Mouse (Mus musculus) limb, embryonic 10.5 days (tissue): Measurements from ENCODE around the gene Tmed2. TPM values are rescaled to one million over a fixed set of nuclear protein-coding genes. Genes with fewer than 3 reads are reported as not detected.

ENCODE experiments used
- DNase-seq: peaks from one replicate; pipeline ENCODE4 v3.0.0-alpha.2; 2017; ENCODE audit warnings: low spot score
- H3K27ac ChIP-seq: fragments of 300-500 bp; sonication (generic); 2 replicates; pipeline ENCODE4 v1.5.1; 2016; ENCODE audit warnings: mild to moderate bottlenecking
- H3K27me3 ChIP-seq: fragments of 300-500 bp; sonication (generic); 2 replicates; pipeline ENCODE4 v1.6.1; 2016; ENCODE audit warnings: low read depth, mild to moderate bottlenecking; ENCODE audit not compliant: poor library complexity, severe bottlenecking
- H3K36me3 ChIP-seq: fragments of 300-500 bp; sonication (generic); 2 replicates; pipeline ENCODE4 v1.6.1; 2016; ENCODE audit warnings: mild to moderate bottlenecking, moderate library complexity
- H3K4me1 ChIP-seq: fragments of 300-500 bp; sonication (generic); 2 replicates; pipeline ENCODE4 v1.6.1; 2016
- H3K4me3 ChIP-seq: fragments of 300-500 bp; sonication (generic); 2 replicates; pipeline ENCODE4 v1.5.1; 2016; ENCODE audit warnings: mild to moderate bottlenecking, moderate library complexity
- H3K9me3 ChIP-seq: fragments of 300-500 bp; sonication (generic); replicated peaks from 2 replicates; pipeline ENCODE4 v1.6.1; 2016; ENCODE audit warnings: mild to moderate bottlenecking
- WGBS: fragments of 180-500 bp; shearing (Covaris S2); methylation state at CpG from one replicate; pipeline ENCODE4 v1.1.7; 2016; 5-methylcytosine and 5-hydroxymethylcytosine counted together
- polyA plus RNA-seq: library from polyadenylated mRNA; unstranded; fragments of >200 nt; fragmentation: Nextera tagmentation; extraction: Ambion mirVana; gene quantifications from 2 replicates; pipeline ENCODE4 v1.2.1, GENCODE M21; 2016

The Tmed2 gene
- polyA plus RNA-seq, 1 experiment from 2014 or later, result 540 TPM

DNA sequence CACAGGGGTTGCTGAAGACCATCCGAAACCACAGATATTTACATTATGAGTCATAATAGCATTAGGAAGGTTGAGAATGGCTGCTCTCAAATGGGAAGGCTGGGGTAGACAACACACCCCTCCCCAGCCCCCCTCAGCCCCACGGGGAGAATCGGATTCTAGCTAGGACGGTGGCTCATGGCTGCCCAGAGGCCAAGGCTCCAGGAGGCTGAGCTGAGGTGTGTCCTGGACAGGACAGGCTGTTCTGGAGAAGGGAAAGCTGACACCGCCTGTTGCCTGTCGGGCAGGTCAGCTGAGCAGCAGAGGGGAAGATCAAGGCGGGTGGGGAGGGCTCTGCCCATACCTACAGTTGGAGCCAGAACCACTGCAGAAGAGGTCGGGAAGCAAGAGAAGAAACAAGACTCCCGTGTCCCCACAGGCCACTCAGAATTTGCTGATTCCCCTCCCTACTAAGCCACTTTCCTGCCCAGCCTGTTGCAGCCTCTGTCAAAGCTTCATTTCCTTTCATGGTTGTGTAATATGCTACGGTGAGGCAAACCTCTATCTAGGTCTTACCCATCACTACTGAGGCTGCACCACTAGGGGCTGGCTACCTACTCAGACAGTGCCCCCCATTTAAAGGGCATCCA, 33.6 kb upstream of the Tmed2 start:
- H3K4me1 ChIP-seq, result peaks cover 6% of the 10 kb centered on the region; the same call in 1 of the 2 replicates
- H3K9me3 ChIP-seq, result no peaks in the 10 kb centered on the region
- no peaks in the 10 kb centered on the region for H3K27me3 ChIP-seq
- no peak for DNase-seq
- H3K4me3 ChIP-seq, result no peak overlapping the region
- 71% methylated on average over 10 of the region's 10 CpGs for WGBS
- no peak overlapping the region for H3K27ac ChIP-seq
- peaks cover 97% of the 10 kb centered on the region for H3K36me3 ChIP-seq

- Histone ChIP-seq H3K4me3 (no peak overlapping the region), H3K9me3 (no peaks in the 10 kb centered on the region), H3K36me3 (peaks cover 97% of the 10 kb centered on the region), H3K27me3 (no peaks in the 10 kb centered on the region), H3K4me1 (peaks cover 6% of the 10 kb centered on the region; the same call in 1 of the 2 replicates), H3K27ac (no peak overlapping the region)
- WGBS, result 95% methylated on average over 6 of the region's 6 CpGs
- no peak for DNase-seq
Observed at GRCm38 (mm10) chr5:124509200-124509599, 31.3 kb upstream of the Tmed2 start.

- Histone ChIP-seq H3K27me3 (no peaks in the 10 kb centered on the region), H3K36me3 (peaks cover 97% of the 10 kb centered on the region), H3K4me1 (peaks cover 6% of the 10 kb centered on the region; the same call in 1 of the 2 replicates), H3K4me3 (no peak overlapping the region), H3K27ac (no peak overlapping the region), H3K9me3 (no peaks in the 10 kb centered on the region)
- DNase-seq, result no peak
- 77% methylated on average over 12 of the region's 12 CpGs for WGBS
Observed at GRCm38 (mm10) chr5:124509742-124510237, 30.7 kb upstream of the Tmed2 start.

DNA sequence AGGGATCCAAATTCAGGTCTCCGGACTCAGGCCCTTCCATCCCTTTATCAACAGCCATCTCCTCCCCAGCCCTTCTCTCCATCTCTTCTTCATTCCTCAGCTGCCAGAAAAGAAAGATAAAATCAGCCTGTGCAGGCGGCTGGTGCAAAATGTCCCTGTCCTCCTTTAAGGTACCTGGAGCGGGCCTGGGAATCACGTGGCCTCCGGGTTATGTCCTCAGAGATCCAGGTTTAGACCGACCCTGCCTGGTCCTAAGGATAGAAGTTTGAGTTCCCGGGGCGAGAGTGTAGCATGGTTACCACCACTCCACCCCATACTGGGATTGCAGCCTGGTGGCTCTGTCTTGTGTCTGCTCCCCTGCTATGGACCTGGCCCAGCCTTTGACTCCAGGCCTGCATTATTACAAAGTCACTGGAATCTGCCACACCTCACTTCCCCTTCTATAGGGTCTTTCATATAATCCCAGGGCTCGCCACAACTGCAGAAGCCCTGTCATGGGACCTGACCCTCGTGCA, 29.9 kb upstream of the Tmed2 start:
- 86% methylated on average over 10 of the region's 10 CpGs for WGBS
- Histone ChIP-seq H3K4me1 (peaks cover 6% of the 10 kb centered on the region; the same call in 1 of the 2 replicates), H3K4me3 (no peak overlapping the region), H3K36me3 (peaks cover 96% of the 10 kb centered on the region), H3K27me3 (no peaks in the 10 kb centered on the region), H3K9me3 (no peaks in the 10 kb centered on the region), H3K27ac (no peak overlapping the region)
- DNase-seq, result no peak

- no peaks in the 10 kb centered on the region for H3K4me1 ChIP-seq
- DNase-seq, result no peak
- WGBS, result 84% methylated on average over 5 of the region's 5 CpGs
- H3K27me3 ChIP-seq, result no peaks in the 10 kb centered on the region
- H3K36me3 ChIP-seq, result peaks cover 96% of the 10 kb centered on the region
- no peak overlapping the region for H3K27ac ChIP-seq
- H3K9me3 ChIP-seq, result no peaks in the 10 kb centered on the region
- H3K4me3 ChIP-seq, result no peak overlapping the region
Observed at GRCm38 (mm10) chr5:124515789-124516188, 24.7 kb upstream of the Tmed2 start.

DNA sequence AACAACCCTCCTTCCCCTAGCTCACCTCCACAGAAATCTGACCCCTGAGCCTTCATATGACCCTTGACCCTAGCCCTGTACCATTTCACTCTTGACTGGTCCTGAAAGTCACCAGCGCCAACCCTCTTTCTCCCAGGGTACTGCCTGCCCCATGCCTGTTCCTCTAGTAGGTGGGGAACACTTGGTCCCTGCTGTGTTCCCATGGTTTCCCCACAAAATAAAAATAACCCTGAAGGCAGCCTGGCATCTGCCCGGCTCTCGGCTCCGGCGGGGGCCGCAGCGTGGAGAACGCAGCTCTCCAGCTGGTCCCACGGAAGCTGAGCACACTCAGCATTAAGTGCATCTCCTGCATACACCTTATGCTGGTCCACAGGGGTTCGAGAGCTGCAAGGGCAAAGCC, 21.8 kb upstream of the Tmed2 start:
- H3K27ac ChIP-seq, result no peak overlapping the region

GRCm38 (mm10) chr5:124521588-124521987, 18.9 kb upstream of the Tmed2 start:
- Histone ChIP-seq H3K36me3 (peaks cover 88% of the 10 kb centered on the region), H3K27me3 (no peaks in the 10 kb centered on the region), H3K9me3 (no peaks in the 10 kb centered on the region), H3K27ac (no peak overlapping the region), H3K4me3 (no peak overlapping the region), H3K4me1 (no peaks in the 10 kb centered on the region)
- no peak for DNase-seq
- WGBS, result 92% methylated on average over 4 of the region's 4 CpGs

More for the DNA sequence above, 21.8 kb upstream of the Tmed2 start:
- H3K4me3 ChIP-seq, result no peak overlapping the region
- H3K9me3 ChIP-seq, result no peaks in the 10 kb centered on the region
- peaks cover 87% of the 10 kb centered on the region for H3K36me3 ChIP-seq
- H3K27me3 ChIP-seq, result no peaks in the 10 kb centered on the region
- no peak for DNase-seq
- WGBS, result 91% methylated on average over 10 of the region's 10 CpGs
- H3K4me1 ChIP-seq, result no peaks in the 10 kb centered on the region

- DNase-seq, result no peak
- Histone ChIP-seq H3K4me3 (no peak overlapping the region), H3K4me1 (peaks cover under 1% of the 10 kb centered on the region; the same call in 1 of the 2 replicates), H3K27ac (no peak overlapping the region), H3K9me3 (no peaks in the 10 kb centered on the region), H3K27me3 (no peaks in the 10 kb centered on the region), H3K36me3 (peaks cover 83% of the 10 kb centered on the region)
- 95% methylated on average over 8 of the region's 8 CpGs for WGBS
Observed at GRCm38 (mm10) chr5:124523032-124523431, 17.5 kb upstream of the Tmed2 start.

GRCm38 (mm10) chr5:124524943-124525342, 15.6 kb upstream of the Tmed2 start:
- no peak for DNase-seq
- Histone ChIP-seq H3K27me3 (no peaks in the 10 kb centered on the region), H3K9me3 (no peaks in the 10 kb centered on the region), H3K36me3 (peaks cover 64% of the 10 kb centered on the region), H3K4me1 (peaks cover 20% of the 10 kb centered on the region), H3K27ac (no peak overlapping the region), H3K4me3 (no peak overlapping the region)
- WGBS, result 92% methylated on average over 5 of the region's 5 CpGs

DNA sequence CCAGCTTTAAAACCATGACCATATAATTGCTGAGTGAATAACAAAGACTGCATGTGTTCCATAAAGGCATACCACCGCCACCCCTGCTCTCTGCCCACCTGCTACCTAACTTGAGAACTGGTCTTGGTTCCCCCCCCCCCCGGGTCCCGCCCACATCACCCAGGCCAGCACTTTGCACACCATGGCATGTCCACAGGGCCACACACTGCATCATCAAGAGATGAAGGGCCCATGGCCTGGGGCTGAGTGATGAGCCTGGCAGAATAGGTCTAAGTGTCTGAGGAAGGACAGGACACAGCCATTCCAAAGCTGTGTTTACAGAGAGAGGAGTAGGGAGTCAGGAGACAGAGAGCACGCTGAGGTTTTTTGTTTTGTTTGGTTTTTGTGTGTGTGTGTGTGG, 12.1 kb upstream of the Tmed2 start:
- peak overlapping the region; percentile 76 for H3K4me3 ChIP-seq
- H3K27me3 ChIP-seq, result no peaks in the 10 kb centered on the region
- H3K27ac ChIP-seq, result peak overlapping the region; percentile 92; the same call in 1 of the 2 replicates
- no peaks in the 10 kb centered on the region for H3K9me3 ChIP-seq
- DNase-seq, result no peak
- H3K36me3 ChIP-seq, result peaks cover 40% of the 10 kb centered on the region
- H3K4me1 ChIP-seq, result peaks cover 42% of the 10 kb centered on the region
- WGBS, result 79% methylated on average over 4 of the region's 4 CpGs

DNA sequence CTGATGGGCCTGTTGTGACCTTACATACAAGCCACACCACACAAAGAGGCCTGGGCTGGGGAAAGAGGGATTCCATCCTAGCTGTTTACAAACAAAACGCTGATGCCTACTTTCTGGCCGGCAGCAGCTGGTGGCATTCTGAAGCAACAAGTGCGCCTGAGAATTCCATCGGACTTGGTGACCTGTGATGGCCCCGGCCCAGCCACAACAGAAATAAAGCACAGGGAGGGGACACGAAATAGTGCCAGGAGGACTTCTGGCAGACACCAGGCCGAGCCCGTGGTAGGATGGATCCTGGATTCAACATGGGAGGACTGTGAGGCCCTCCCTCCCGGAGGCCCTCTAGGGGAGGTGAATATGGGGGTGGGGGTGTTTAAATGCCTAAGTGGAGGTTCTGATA, 11.7 kb upstream of the Tmed2 start:
- Histone ChIP-seq H3K4me3 (peak overlapping the region; percentile 76), H3K9me3 (no peaks in the 10 kb centered on the region), H3K4me1 (peaks cover 42% of the 10 kb centered on the region), H3K36me3 (peaks cover 35% of the 10 kb centered on the region), H3K27me3 (no peaks in the 10 kb centered on the region), H3K27ac (peak overlapping the region; percentile 92)
- no peak for DNase-seq
- 41% methylated on average over 9 of the region's 9 CpGs for WGBS

- peak; percentile 34 for DNase-seq
- peaks cover 31% of the 10 kb centered on the region for H3K36me3 ChIP-seq
- H3K4me3 ChIP-seq, result peak overlapping the region; percentile 76
- no peaks in the 10 kb centered on the region for H3K27me3 ChIP-seq
- H3K4me1 ChIP-seq, result peaks cover 42% of the 10 kb centered on the region
- peak overlapping the region; percentile 92 for H3K27ac ChIP-seq
- H3K9me3 ChIP-seq, result no peaks in the 10 kb centered on the region
- WGBS, result 20% methylated on average over 8 of the region's 8 CpGs
Observed at GRCm38 (mm10) chr5:124529191-124529651, 11.3 kb upstream of the Tmed2 start.

GRCm38 (mm10) chr5:124529697-124530096, 10.8 kb upstream of the Tmed2 start:
- Histone ChIP-seq H3K4me1 (peaks cover 42% of the 10 kb centered on the region), H3K36me3 (peaks cover 26% of the 10 kb centered on the region), H3K4me3 (peak overlapping the region; percentile 76), H3K27me3 (no peaks in the 10 kb centered on the region), H3K9me3 (no peaks in the 10 kb centered on the region), H3K27ac (peak overlapping the region; percentile 92)
- WGBS, result 54% methylated on average over 8 of the region's 8 CpGs
- no peak for DNase-seq
